Mouse (Mus musculus): ENCODE data around the gene Atp6v1b1.
A peak's percentile ranks its signal among the peaks of the same experiment; 100 is the strongest.

Gene Atp6v1b1

DNA sequence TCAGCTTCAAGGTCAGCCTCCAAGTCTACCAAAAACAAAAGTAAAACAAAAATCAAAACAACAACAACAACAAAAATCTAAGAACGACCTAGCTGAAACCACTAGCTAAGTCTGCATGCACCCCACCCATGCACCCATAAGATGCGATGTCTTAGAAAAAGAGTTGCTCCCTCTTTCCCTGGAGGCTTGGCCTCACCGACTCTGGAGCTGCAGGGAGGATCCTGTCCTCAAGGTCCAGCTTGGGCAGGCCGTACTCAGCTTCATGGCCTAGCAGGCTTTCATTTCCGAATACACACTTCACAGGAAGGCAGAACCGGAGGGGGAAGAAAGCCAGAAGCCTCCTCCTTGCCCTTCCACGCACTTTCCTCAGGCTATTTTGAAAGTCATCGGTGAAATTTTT lies 25.8 kb upstream of the Atp6v1b1 start:
- no peak for DNase-seq

GRCm38 (mm10) chr6:83722526-83722925 lies 20.3 kb upstream of the Atp6v1b1 start:
- DNase-seq: no peak

DNA sequence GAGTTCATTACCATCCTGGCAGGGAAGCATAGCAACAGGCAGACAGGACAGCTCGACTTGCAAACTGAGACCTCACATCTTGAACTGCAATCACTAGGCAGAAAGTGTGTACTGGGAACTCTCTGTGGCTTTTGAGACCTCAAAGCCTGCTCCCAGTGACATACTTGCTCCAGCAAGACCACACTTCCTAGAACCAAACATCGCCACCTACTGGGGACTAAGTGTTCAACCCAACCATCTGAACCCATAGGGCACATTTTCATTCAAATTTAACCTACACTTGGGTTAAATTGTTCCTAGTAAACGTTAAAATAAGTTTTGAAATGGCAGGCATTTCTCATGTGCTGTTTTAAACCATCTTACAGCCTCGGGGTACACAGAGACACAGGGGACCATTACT lies 15.6 kb upstream of the Atp6v1b1 start:
- DNase-seq: no peak

DNA sequence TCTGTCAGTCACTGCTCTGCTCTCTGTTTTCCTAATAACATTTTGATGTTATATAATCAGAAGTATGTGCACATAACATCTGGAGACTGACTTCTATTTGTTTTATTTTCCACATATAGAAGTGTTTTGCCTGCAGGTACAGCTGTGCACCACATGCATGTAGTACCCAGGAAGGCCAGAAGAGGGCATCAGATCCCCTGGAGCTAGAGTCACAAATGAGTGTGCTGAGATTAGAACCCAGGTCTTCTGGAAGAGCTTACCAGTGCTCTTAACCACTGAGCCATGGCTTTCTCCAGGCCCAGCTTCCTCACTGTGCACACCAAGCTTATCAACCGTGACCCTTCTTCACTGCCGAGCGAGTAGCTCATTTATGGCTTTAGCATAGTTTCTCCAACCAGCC lies 14.3 kb upstream of the Atp6v1b1 start:
- DNase-seq: peak; percentile 76

- DNase-seq: no peak
Observed at GRCm38 (mm10) chr6:83729350-83729970, 13.3 kb upstream of the Atp6v1b1 start.

DNA sequence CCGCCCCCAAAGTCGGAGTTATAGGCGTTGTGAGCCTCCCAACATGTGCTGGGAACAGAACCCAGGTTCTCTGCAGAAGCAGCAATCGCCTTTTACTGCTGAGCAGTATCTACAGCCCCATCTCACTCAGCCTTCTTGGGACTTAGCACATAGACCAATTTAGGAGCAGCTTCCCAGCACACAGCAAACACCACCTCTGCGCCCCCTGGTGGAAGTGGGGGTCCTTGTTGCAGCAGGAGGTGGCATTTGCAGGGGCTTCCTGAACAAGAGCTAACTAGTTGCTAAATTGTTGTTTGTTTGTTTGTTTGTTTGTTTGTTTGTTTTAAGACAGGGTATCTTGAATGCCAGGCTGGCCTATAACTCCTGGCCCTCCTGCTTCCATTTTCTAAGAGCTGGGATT lies 11.7 kb upstream of the Atp6v1b1 start:
- DNase-seq: peak; percentile 93

- peak; percentile 62 for DNase-seq
Observed at GRCm38 (mm10) chr6:83737311-83737710, 5.5 kb upstream of the Atp6v1b1 start.

DNA sequence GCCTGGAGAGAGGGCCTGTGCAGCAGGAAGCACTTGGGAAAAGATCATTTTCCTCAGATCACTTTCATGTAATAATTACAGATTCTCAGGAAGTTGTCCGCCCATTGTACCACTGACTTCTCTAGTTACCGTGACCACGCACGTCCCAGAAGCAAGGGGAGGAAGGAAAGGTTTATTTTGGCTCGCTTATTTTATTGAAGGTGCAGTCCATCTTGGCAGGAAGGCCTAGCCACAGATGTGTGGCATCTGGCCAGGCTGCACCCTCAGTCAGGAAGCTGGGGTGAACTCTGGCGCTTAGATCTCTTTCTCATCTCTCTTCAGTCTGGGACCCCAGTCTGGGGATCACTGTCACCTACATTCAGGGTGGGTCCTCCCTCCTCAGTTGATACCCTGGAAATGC lies 4.2 kb upstream of the Atp6v1b1 start:
- DNase-seq: no peak

DNA sequence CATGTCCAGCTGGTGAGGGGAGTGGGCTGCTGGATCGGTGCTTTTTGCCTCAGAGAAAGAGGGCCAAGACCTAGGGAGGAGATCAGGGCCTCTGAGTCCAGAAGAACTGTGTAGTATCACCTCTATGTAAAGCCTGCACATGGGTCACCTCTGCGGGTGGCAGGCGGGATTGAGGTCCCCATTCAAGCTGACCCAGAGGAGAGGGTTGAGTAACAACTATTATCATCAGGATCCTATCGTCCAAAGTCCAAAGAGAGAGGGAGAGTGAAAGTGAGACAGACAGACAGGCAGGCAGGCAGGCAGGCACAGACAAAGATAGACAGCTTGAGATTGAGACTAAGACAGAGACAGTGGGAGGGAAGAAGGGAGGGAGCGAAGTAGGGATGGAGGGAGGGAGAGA lies 422 bp downstream of the Atp6v1b1 start:
- no peak for DNase-seq

DNA sequence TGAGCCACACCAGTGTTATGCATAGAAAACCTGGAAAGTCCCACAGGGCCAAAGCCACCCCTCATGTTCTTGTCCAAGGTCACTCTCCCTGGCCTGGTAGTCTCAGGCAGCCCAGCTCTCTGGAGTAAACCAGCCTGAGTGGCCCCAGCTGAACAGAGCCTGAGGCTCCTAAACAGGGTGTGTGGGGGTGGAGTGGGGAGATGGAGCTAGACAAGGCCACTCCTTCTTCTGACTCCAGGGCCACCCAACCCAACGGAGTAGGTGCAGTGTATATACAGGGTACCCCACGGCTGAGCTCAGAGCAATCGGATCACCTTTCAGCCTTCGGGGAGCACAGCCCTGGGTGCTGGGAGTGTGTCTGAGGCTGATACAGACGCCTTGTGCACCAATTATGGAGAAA lies 1.3 kb downstream of the Atp6v1b1 start:
- no peak for DNase-seq

DNA sequence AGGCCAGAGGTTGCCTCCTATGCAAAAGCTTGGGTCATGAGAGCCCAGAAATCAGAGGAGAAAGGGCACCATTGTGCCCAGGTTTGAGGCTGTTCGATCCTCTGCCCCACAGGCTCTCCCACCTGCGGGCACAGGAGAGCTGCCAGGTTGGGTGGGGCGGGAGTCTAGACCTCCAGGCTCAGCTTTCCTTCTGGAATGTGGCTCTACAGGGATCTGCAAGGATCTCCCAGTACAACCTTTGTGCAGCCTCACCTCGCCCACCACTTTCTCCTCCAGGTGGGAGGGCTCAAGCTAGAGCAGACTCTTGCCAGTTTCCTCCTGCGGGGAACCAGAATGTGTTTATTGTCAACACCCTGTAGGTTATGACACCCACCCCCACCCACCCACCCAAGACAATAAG lies 1.8 kb downstream of the Atp6v1b1 start:
- no peak for DNase-seq

DNA sequence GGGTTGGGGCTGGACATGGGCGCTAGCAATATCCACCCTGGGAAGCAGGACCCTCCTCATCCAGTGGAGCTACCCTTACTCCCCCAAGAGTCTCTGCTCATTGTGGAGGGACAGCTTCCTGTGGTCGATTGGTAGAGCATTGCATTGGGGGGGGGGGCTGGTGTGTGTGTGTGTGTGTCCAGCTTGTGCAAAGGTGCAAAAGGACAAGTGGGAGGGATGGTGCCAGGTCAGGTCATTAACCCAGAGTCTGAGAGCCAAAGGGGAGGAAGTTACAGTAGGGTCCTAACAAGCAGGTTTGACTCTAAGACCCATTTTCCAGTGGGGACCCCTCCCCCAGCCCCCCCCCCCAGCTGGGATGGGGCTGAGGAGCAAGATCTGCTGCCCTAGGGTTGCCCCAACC lies 2.7 kb downstream of the Atp6v1b1 start:
- no peak for DNase-seq

- no peak for DNase-seq
Observed at GRCm38 (mm10) chr6:83749286-83749685, 6.5 kb downstream of the Atp6v1b1 start.

- DNase-seq: peak; percentile 84
Observed at GRCm38 (mm10) chr6:83750171-83750684, 7.4 kb downstream of the Atp6v1b1 start.

DNA sequence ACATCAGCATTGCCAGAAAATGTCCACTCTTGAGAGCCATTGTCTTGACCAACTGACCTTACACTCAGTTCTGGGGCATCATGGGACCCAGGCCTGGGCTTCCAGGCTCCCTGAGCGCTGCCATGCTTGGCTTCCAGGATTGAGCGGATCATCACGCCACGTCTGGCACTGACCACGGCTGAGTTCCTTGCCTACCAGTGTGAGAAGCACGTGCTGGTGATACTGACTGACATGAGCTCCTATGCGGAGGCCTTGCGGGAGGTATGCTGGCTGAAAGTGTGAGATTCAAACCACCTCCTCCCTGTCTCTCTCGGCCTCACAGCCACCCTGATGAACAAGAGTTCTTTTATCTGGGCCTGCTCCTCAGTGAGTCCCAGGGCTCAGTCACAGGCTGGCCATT lies 13.3 kb downstream of the Atp6v1b1 start:
- DNase-seq: no peak

GRCm38 (mm10) chr6:83762344-83762743 lies 19.6 kb downstream of the Atp6v1b1 start, which contains the start of gene Ankrd53:
Ankrd53 (plus strand) TSS chr6:83762644.
- DNase-seq: no peak

GRCm38 (mm10) chr6:83762880-83763431 lies 20.2 kb downstream of the Atp6v1b1 start:
- DNase-seq: peak; percentile 63

GRCm38 (mm10) chr6:83766982-83767381 lies 24.2 kb downstream of the Atp6v1b1 start:
- no peak for DNase-seq

DNA sequence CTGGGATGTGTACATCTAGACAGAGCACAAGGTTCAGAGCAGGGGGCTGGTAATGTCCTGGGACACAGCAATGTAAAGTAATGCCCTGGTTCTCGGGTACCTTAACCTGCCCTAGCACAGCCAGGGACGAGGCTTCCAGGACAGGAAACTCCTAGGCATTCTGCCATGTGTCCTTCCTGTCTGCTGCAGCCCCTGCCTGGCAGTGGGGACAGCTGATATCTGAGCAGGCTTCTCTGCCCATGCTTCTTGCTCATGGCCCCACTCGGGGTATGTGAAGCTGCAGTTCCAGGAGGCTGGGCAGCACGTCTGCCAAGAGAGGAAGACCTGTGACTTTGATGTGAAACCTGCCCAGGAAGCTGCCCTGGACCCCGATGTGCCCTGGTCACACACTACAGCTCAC lies 25.7 kb downstream of the Atp6v1b1 start:
- DNase-seq: no peak

DNA sequence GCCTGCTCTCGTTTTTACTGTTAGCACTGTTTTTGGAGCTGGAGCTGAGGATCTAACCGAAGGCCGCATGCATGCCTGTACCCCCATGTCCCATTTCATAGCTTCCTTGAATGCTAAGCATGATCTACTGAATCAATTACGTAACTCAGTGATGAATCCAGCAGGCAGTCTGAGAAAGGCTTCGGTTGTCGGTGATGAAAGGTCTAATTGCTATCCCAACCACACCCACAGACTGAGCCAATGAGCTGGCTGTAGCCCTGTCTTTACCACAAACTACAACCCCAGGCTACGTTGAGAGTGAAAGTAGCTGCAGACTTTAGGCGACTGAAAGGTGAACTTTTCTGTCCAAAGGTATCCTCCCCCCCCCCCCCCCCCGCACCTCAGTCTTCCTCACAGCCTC lies 31.3 kb downstream of the Atp6v1b1 start:
- DNase-seq: no peak

DNA sequence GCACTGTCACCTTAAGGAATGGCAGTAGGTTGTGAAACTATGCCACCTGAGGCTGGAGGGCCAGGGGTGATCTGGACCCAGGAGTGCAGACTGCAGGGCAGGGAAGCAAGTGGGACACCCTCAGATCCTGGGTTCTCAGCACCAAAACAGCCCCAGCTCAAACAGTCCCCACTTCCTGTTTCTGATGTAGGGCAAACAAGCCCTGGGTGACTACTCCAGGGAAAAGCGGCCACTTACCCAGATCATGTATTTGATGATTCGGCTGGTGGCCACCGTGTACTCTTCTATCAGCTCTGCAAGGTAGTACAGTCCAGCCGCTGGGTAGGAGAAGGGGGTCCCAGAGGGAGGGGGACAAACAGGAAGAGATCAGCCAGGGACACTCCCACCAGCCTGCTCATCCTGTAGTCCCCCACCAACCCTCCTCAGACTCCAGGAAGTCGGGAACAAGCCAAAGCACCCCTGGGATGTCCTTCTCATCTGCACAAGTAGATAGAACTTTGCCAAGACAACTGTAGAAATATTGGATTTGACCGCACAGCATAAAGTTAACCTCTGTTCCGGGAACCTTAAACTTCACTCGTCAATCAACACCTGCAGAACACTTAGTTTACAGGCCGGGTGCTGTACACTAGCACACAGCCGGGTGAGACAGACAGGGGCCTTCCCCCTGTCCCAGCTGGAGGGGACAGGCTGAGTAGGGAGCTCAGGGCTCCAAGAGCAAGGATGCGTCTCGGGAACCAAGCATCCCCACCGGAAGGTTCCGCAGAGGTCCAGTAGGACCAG lies 32.2 kb downstream of the Atp6v1b1 start:
- DNase-seq: peak; percentile 51

DNA sequence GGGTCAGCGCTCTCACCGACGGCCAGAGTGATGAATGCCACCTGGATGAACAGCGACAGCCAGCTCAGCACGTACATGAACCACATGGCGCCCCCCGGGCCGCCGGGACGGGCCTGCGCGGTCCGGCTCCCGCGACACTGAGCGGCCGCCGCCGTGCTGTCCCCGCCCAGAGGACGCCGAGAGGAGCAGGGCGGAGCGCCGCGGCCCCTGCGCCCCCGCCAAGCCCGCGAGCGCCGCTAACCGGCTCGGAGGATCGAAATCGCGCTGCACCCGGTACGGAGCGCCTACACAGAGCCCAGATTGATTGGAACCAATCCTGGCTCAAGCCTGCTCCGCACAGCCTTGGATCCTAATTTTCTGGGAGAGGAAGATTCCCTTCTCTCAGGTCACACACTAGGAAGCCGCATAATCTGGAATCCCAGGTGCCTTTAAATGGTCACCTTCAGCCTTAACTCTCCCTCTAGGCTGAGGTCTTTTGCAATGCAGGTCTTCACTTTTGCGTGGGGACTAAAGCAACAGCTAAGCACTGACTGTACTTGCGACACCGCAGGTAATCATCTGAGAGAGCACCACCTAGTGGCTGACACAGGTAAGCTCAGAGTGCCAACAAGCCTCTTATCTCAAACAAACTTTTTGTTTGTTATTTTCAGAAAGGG lies 33.0 kb downstream of the Atp6v1b1 start, which contains the start of gene Tex261:
Gene Tex261 (minus strand): TSS at position 176 of the 656 bp plus-strand sequence.
- DNase-seq: peak; percentile 94

- no peak for DNase-seq
Observed at GRCm38 (mm10) chr6:83778306-83778705, 35.5 kb downstream of the Atp6v1b1 start.
